Mouse (Mus musculus) E14TG2a.4 (cell line): ENCODE results near the gene Sgcd.

Experiments used
- CTCF ChIP-seq: conservative IDR thresholded peaks from 2 replicates; pipeline ENCODE4 v1.5.1; 2014; ENCODE audit warnings: low read length
- POU5F1 ChIP-seq: IDR thresholded peaks from 2 replicates; pipeline ENCODE4 v1.6.1; 2014; ENCODE audit warnings: low read length, borderline replicate concordance

GRCm38 (mm10) chr11:47377421-47377820 is 611.3 kb downstream of the Sgcd start:
- TF ChIP-seq CTCF (no peak), POU5F1 (no peak)
